Mouse (Mus musculus): ENCODE results near the gene Il6. TPM values are rescaled to one million over a fixed set of nuclear protein-coding genes. Genes with fewer than 3 reads are reported as not detected.
"Not testable (repeated sequence)": the region's sequence is repeated elsewhere in the genome, so short reads cannot be mapped to it uniquely, and the experiment has no call there.

Il6 gene
- polyA plus RNA-seq, 1 experiment from 2014 or later = not detected

GRCm38 (mm10) chr5:30039324-30039723 is 26.4 kb downstream of the Il6 start:
- not testable (repeated sequence) for H3K4me1 ChIP-seq (replicated peaks); H3K27me3 ChIP-seq; H3K9ac ChIP-seq; H3K4me2 ChIP-seq; ATAC-seq (ENCODE audit: low read depth); H3K4me3 ChIP-seq; H3K27ac ChIP-seq (replicated peaks); H3K9me3 ChIP-seq; H3K36me3 ChIP-seq
- WGBS = 92% methylated on average over 5 of the region's 5 CpGs

- not testable (repeated sequence) for H3K27me3 ChIP-seq; ATAC-seq (ENCODE audit: low read depth); H3K9ac ChIP-seq; H3K9me3 ChIP-seq; H3K4me2 ChIP-seq; H3K27ac ChIP-seq (replicated peaks); H3K4me1 ChIP-seq (replicated peaks); H3K4me3 ChIP-seq; H3K36me3 ChIP-seq
- 86% methylated on average over 4 of the region's 4 CpGs for WGBS
Measured at GRCm38 (mm10) chr5:30039841-30040240, 26.9 kb downstream of the Il6 start.

- H3K27ac ChIP-seq (replicated peaks) = no peak overlapping the region
- H3K9me3 ChIP-seq = no peaks in the 10 kb centered on the region
- no peaks in the 10 kb centered on the region for H3K4me1 ChIP-seq (replicated peaks)
- ATAC-seq (ENCODE audit: low read depth) = no peak
- no peak overlapping the region for H3K4me3 ChIP-seq
- WGBS = 60% methylated on average over 6 of the region's 6 CpGs
- H3K27me3 ChIP-seq = no peaks in the 10 kb centered on the region
- peaks cover 28% of the 10 kb centered on the region for H3K36me3 ChIP-seq
- H3K9ac ChIP-seq = no peak overlapping the region
- H3K4me2 ChIP-seq = no peak overlapping the region
Measured at GRCm38 (mm10) chr5:30058216-30058731, 45.4 kb downstream of the Il6 start.

GRCm38 (mm10) chr5:30059607-30060006 is 46.7 kb downstream of the Il6 start:
- ATAC-seq (ENCODE audit: low read depth); H3K4me2 ChIP-seq; H3K4me1 ChIP-seq (replicated peaks); H3K9ac ChIP-seq; H3K9me3 ChIP-seq; H3K27me3 ChIP-seq; H3K27ac ChIP-seq (replicated peaks); H3K4me3 ChIP-seq: not testable (repeated sequence)
- WGBS = 62% methylated on average over 5 of the region's 5 CpGs
- H3K36me3 ChIP-seq = peaks cover 39% of the 10 kb centered on the region

- Histone ChIP-seq H3K27ac (replicated peaks) (no peak overlapping the region), H3K4me1 (replicated peaks) (peaks cover 12% of the 10 kb centered on the region), H3K9ac (no peak overlapping the region), H3K9me3 (no peaks in the 10 kb centered on the region), H3K27me3 (no peaks in the 10 kb centered on the region), H3K36me3 (peaks cover 48% of the 10 kb centered on the region), H3K4me3 (no peak overlapping the region), H3K4me2 (no peak overlapping the region)
- 44% methylated on average over 6 of the region's 6 CpGs for WGBS
- no peak for ATAC-seq (ENCODE audit: low read depth)
Measured at GRCm38 (mm10) chr5:30067726-30068125, 54.8 kb downstream of the Il6 start.

Other genes with a start within 250 kb of the Il6 start
- 52.8 and 67.6 TPM in 2 replicates for gene Tyms, start 60.5 kb downstream of the Il6 start, polyA plus RNA-seq (2015; fragmentation: Nextera tagmentation; extraction: Ambion mirVana)
- gene Garem2, start 92.0 kb downstream of the Il6 start, polyA plus RNA-seq (2015; fragmentation: Nextera tagmentation; extraction: Ambion mirVana) = 15.6 and 17.2 TPM in 2 replicates
- gene 3110082J24Rik, start 93.0 kb downstream of the Il6 start, polyA plus RNA-seq (2015; fragmentation: Nextera tagmentation; extraction: Ambion mirVana) = 5.1 and 5.8 TPM in 2 replicates
- gene Hadha, start 142.0 kb downstream of the Il6 start, polyA plus RNA-seq (2015; fragmentation: Nextera tagmentation; extraction: Ambion mirVana) = 82.3 and 87.1 TPM in 2 replicates
- 81.2 and 81.5 TPM in 2 replicates for gene Hadhb, start 142.1 kb downstream of the Il6 start, polyA plus RNA-seq (2015; fragmentation: Nextera tagmentation; extraction: Ambion mirVana)
- gene Adgrf3, start 192.6 kb downstream of the Il6 start, polyA plus RNA-seq (2015; fragmentation: Nextera tagmentation; extraction: Ambion mirVana) = not detected in 2 replicates
- gene Selenoi, start 219.5 kb downstream of the Il6 start, polyA plus RNA-seq (2015; fragmentation: Nextera tagmentation; extraction: Ambion mirVana) = 23.8 and 27.0 TPM in 2 replicates